Mouse (Mus musculus): ENCODE data around the gene Vsx2.

Gene Vsx2

GRCm38 (mm10) chr12:84572341-84572720 lies 2.8 kb downstream of the Vsx2 start:
- no peak for DNase-seq (ENCODE audit: low read depth)

- DNase-seq (ENCODE audit: low read depth): no peak
Measured at GRCm38 (mm10) chr12:84573094-84573493, 3.5 kb downstream of the Vsx2 start.

GRCm38 (mm10) chr12:84577768-84578439 lies 8.3 kb downstream of the Vsx2 start:
- no peak for DNase-seq (ENCODE audit: low read depth)

- no peak for DNase-seq (ENCODE audit: low read depth)
Measured at GRCm38 (mm10) chr12:84578440-84578770, 8.8 kb downstream of the Vsx2 start.

GRCm38 (mm10) chr12:84581285-84581684 lies 11.7 kb downstream of the Vsx2 start:
- no peak for DNase-seq (ENCODE audit: low read depth)

GRCm38 (mm10) chr12:84589825-84590761 lies 20.5 kb downstream of the Vsx2 start:
- peak; percentile 93 for DNase-seq (ENCODE audit: low read depth)

- no peak for DNase-seq (ENCODE audit: low read depth)
Measured at GRCm38 (mm10) chr12:84598324-84598723, 28.8 kb downstream of the Vsx2 start.

GRCm38 (mm10) chr12:84604001-84604400 lies 34.4 kb downstream of the Vsx2 start:
- DNase-seq (ENCODE audit: low read depth): no peak

GRCm38 (mm10) chr12:84605860-84606259 lies 36.3 kb downstream of the Vsx2 start:
- peak; percentile 23 for DNase-seq (ENCODE audit: low read depth)

GRCm38 (mm10) chr12:84611718-84612117 lies 42.2 kb downstream of the Vsx2 start:
- no peak for DNase-seq (ENCODE audit: low read depth)

GRCm38 (mm10) chr12:84612518-84612917 lies 43.0 kb downstream of the Vsx2 start:
- no peak for DNase-seq (ENCODE audit: low read depth)

- DNase-seq (ENCODE audit: low read depth): no peak
Measured at GRCm38 (mm10) chr12:84614001-84614400, 44.4 kb downstream of the Vsx2 start.

GRCm38 (mm10) chr12:84614524-84614923 lies 45.0 kb downstream of the Vsx2 start:
- DNase-seq (ENCODE audit: low read depth): no peak

GRCm38 (mm10) chr12:84616977-84617630 lies 47.5 kb downstream of the Vsx2 start, which contains the start of gene Abcd4:
TSS of gene Abcd4 (minus strand) at chr12:84617413.
- DNase-seq (ENCODE audit: low read depth): peak; percentile 90

- DNase-seq (ENCODE audit: low read depth): no peak
Measured at GRCm38 (mm10) chr12:84617663-84618062, 48.1 kb downstream of the Vsx2 start.

- DNase-seq (ENCODE audit: low read depth): peak; percentile 14
Measured at GRCm38 (mm10) chr12:84620975-84621374, 51.4 kb downstream of the Vsx2 start.

- DNase-seq (ENCODE audit: low read depth): no peak
Measured at GRCm38 (mm10) chr12:84624601-84625000, 55.0 kb downstream of the Vsx2 start.

GRCm38 (mm10) chr12:84625116-84625515 lies 55.6 kb downstream of the Vsx2 start:
- no peak for DNase-seq (ENCODE audit: low read depth)

GRCm38 (mm10) chr12:84631867-84632266 lies 62.3 kb downstream of the Vsx2 start:
- DNase-seq (ENCODE audit: low read depth): no peak

GRCm38 (mm10) chr12:84640253-84640652 lies 70.7 kb downstream of the Vsx2 start:
- no peak for DNase-seq (ENCODE audit: low read depth)

- no peak for DNase-seq (ENCODE audit: low read depth)
Measured at GRCm38 (mm10) chr12:84640654-84641053, 71.1 kb downstream of the Vsx2 start, which contains the start of gene Vrtn. TSS of gene Vrtn (plus strand) at chr12:84641019.

Data from naive thymus-derived CD4-positive, alpha-beta T cell, adult 2 months (primary cell).